Mouse (Mus musculus) splenic B cell, adult 2 months (primary cell): ENCODE data around the gene Klra4.
"Not testable (repeated sequence)": the region's sequence is repeated elsewhere in the genome, so short reads cannot be mapped to it uniquely, and the experiment has no call there.

Experiments used
- DNase-seq: peaks from one replicate; pipeline ENCODE4 v3.0.0-alpha.2; 2011; ENCODE audit warnings: low read depth, low spot score
- H3K27me3 ChIP-seq: 2 replicates; pipeline ENCODE4 v1.6.1; 2012; ENCODE audit warnings: mild to moderate bottlenecking, low read length, moderate library complexity, mixed read lengths; ENCODE audit not compliant: control insufficient read depth, poor library complexity, insufficient read depth, severe bottlenecking
- H3K36me3 ChIP-seq: 2 replicates; pipeline ENCODE4 v1.6.1; 2012; ENCODE audit warnings: mild to moderate bottlenecking, low read length, moderate library complexity, mixed read lengths; ENCODE audit not compliant: control insufficient read depth, poor library complexity, insufficient read depth, severe bottlenecking

The Klra4 gene

DNA sequence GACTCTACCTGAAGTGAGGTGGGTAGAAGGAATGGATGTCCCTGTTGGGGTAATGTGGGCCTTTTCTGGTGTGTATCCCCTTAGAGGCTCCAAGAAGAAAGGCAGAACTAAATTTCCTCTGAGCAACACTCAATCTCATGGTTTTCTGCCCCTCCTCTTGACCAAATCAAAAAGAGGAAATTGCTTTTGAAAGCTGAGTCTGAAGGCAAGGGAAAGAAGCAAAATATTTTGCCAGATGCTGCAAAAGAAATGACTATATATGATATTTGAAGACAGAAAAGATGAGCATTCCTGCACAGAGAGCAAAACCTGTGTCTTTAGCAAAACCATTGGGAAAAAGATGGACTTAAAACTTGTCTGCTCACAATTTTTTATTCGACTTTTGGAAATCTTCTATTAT is at the start of gene Klra4:
Gene Klra4 (minus strand): TSS at position 101 of the 400 bp plus-strand sequence.
- DNase-seq, H3K27me3 ChIP-seq, H3K36me3 ChIP-seq: not testable (repeated sequence)

DNA sequence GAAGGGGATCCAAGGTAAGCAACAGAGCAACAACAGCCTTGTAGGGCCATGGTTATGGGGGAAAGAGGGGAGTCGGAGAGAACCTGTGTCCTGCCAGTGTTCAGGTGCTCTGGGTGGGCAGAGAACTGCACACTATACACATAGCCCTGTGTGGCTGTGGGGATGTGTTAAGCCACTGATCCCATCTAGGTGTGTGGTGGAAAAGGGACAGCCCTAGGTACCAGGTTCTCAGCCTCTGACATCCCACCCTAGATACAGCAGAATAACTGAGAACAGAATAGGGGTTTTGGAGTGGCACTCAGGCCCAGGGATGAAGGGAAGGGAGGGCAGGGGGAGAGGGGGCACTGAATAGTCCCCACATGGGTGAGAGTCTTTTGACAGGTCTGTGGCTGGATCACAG is 43.4 kb upstream of the Klra4 start:
- no peak for DNase-seq
- no peaks in the 10 kb centered on the region for H3K27me3 ChIP-seq
- no peaks in the 10 kb centered on the region for H3K36me3 ChIP-seq

DNA sequence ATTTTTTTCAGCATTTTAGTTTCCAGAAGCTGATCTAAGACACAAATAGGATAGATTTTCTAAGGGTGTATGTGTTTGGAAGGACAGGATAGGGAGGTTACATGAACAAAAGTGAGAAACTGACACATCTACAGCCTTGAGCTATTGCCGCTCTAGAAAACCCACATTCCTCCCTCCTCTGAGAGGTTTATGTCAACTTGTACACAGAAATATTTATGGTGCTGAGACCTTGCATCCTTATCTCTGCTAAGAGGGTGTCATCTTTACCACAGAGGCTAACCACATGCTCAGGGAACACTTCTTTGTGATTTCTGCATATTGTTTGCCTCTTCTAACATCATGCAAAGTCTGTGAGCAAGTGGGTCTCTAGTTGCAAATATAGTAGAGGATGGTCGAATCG is 35.7 kb upstream of the Klra4 start:
- not testable (repeated sequence) for H3K36me3 ChIP-seq, DNase-seq, H3K27me3 ChIP-seq

DNA sequence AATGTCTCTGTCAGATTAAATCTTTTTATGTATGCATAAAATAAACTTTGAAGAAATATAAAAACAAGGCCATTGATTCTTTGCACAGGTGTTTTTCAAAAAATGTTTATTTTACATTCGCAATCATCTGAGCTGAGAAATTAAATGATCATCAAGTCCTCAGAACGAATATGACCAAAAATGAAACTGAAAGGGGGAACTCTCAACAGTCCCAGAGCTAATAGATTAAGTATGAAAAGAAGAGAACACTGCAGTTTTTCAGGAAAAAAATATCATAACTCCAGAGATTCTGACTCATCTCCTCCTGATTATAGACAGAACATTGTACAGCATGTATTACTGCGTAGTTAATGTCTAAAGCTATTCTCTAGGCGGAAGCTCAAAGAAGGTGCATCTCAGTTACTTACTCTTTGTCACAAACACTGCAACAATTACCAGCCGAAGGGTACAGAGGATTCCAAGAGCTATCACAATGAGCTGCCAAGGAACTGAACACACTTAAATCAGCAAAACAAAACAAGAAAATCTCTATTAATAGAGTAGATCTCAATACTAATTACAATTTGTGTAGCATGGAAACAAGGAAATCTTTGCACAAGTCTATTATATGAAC is 25.4 kb upstream of the Klra4 start:
- Histone ChIP-seq H3K27me3 (no peaks in the 10 kb centered on the region), H3K36me3 (no peaks in the 10 kb centered on the region)
- DNase-seq, result peak; percentile 47

DNA sequence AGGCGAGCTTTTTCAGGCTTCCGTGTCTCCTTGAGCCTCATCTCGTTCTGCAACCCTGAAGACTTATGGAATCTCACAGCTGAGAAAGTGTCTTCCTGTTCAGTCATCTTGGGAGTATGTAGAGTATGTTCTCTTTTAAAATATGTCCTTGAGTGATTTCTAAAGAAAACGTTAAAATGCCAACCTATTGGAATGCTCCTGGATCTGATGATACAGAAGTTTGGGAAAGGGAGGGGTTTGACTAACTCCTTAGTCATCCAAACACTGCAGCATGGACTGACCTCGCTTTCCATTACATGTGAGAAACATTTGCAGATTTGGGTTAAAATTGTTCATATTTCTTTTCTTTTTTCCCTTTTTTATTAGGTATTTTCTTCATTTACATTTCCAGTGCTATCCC is 1.9 kb downstream of the Klra4 start:
- no peak for DNase-seq
- H3K36me3 ChIP-seq, result no peaks in the 10 kb centered on the region
- H3K27me3 ChIP-seq, result no peaks in the 10 kb centered on the region

DNA sequence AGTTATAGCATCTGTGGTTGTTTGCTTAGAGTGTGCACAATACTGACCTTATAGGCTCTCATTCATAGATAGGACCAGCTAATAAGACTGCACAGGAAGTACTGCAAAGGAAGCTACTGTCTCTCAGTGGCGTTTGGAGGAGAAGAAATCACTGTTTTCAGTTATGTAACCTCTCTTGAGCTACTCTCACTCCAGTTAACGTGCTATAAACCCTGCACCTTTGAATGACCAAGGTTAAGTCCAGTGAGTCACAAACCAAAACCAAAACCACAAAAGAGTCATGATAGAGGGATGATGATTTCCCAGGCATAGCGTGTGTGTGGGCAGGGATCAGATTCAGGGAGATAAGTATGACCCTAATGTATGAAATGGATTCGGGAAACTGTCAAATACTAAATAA is 31.9 kb downstream of the Klra4 start:
- not testable (repeated sequence) for H3K36me3 ChIP-seq, DNase-seq, H3K27me3 ChIP-seq

DNA sequence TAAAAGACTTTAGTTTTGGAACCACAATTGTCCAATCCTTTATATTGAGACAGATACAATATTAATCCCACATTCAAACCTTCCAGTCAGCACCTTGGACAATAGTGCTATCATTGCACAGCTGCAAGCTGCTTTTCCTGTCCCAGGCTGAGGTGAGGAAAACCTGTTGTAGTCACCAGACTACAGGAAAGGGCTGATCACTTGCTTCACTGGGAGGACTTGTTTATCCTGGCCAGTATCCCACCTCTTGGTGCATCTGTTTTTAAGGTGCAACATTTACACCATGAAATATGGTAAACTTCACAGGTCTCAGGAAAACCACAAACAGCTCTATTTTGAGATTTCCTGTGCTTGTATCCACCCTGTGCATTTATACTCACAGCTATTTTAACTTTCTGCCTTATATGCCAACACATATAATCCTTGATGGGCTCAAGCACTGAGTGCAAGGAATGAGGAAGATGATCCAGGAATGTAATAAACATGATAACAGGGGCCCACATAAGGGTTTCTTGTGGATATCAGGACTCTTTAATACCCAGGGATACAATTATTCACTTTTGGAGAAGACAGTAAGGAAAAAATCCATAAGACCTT is 35.5 kb downstream of the Klra4 start:
- H3K36me3 ChIP-seq, DNase-seq, H3K27me3 ChIP-seq: not testable (repeated sequence)

DNA sequence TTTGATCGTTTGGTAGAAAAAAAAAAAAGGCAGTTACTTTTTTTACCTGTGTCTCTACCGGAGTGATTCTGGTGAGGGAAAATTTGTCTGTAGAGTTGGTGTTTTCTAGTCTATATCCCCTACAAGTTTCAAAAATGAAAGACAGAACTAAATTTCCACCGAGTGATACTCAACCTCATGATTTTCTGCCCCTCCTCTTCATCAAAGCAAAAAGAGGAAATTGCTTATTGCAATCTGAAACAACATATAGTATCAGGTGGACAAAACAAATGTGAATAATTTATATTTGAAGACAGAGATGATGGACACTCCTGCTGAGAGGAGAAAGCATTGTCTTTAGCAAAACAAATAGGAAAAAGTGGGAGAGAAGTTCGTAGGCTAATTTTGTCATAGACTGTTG is 40.2 kb downstream of the Klra4 start, which contains the start of gene Klra6:
Gene Klra6 (minus strand): TSS at position 101 of the 400 bp plus-strand sequence.
- Histone ChIP-seq H3K36me3 (no peaks in the 10 kb centered on the region), H3K27me3 (no peaks in the 10 kb centered on the region)
- no peak for DNase-seq
